Mouse (Mus musculus) heart, postnatal 0 days (tissue): ENCODE data around the gene Pgbd5. TPM values are rescaled to one million over a fixed set of nuclear protein-coding genes. Genes with fewer than 3 reads are reported as not detected.

ENCODE experiments used
- ATAC-seq: fragments of 200-750 bp; cut with Nextera tagmentation; 2 replicates; pipeline ENCODE4 v1.8.0; 2017; ENCODE audit warnings: low read depth, moderate number of reproducible peaks, moderate library complexity; ENCODE audit not compliant: insufficient read depth
- DNase-seq: peaks from one replicate; pipeline ENCODE4 v3.0.0-alpha.2; 2016; ENCODE audit warnings: low spot score
- H3K27ac ChIP-seq: fragments of 300-500 bp; sonication (generic); 2 replicates; pipeline ENCODE4 v1.5.1; 2014; ENCODE audit warnings: low read depth, mild to moderate bottlenecking
- H3K27me3 ChIP-seq: fragments of 300-500 bp; sonication (generic); 2 replicates; pipeline ENCODE4 v1.6.1; 2014; ENCODE audit warnings: low read length, mixed read lengths; ENCODE audit not compliant: control insufficient read depth, insufficient read depth
- H3K36me3 ChIP-seq: fragments of 300-500 bp; sonication (generic); replicated peaks from 2 replicates; pipeline ENCODE4 v1.6.1; 2014; ENCODE audit warnings: low read length, mixed read lengths; ENCODE audit not compliant: control insufficient read depth, insufficient read depth
- H3K4me1 ChIP-seq: fragments of 300-500 bp; sonication (generic); 2 replicates; pipeline ENCODE4 v1.6.1; 2014; ENCODE audit warnings: antibody characterized with exemption; ENCODE audit not compliant: control insufficient read depth, insufficient read depth
- H3K4me2 ChIP-seq: fragments of 300-500 bp; sonication (generic); 2 replicates; pipeline ENCODE4 v1.6.1; 2014; ENCODE audit warnings: low read depth, mild to moderate bottlenecking, low read length, moderate library complexity
- H3K4me3 ChIP-seq: fragments of 300-500 bp; sonication (generic); 2 replicates; pipeline ENCODE4 v1.5.1; 2014; ENCODE audit warnings: low read depth, low read length
- H3K9ac ChIP-seq: fragments of 300-500 bp; sonication (generic); replicated peaks from 2 replicates; pipeline ENCODE4 v1.6.1; 2014; ENCODE audit warnings: low read depth, low read length, mixed read lengths
- H3K9me3 ChIP-seq: fragments of 300-500 bp; sonication (generic); replicated peaks from 2 replicates; pipeline ENCODE4 v1.6.1; 2016; ENCODE audit warnings: low read length; ENCODE audit not compliant: control insufficient read depth
- CTCF ChIP-seq: IDR thresholded peaks from 2 replicates; pipeline ENCODE4 v1.5.1; 2016; ENCODE audit warnings: antibody characterized with exemption, control low read depth, low read depth
- EP300 ChIP-seq: IDR thresholded peaks from 2 replicates; pipeline ENCODE4 v1.6.1; 2016; ENCODE audit warnings: antibody characterized with exemption, low read depth
- WGBS: fragments of 180-500 bp; shearing (Covaris S2); extraction: QIAGEN DNeasy Blood & Tissue Kit; methylation state at CpG from one replicate; pipeline ENCODE4 v1.1.7; 2014; 5-methylcytosine and 5-hydroxymethylcytosine counted together
- polyA plus RNA-seq: library from polyadenylated mRNA; unstranded; fragments of >200 nt; fragmentation: Nextera tagmentation; extraction: Ambion mirVana; gene quantifications from 2 replicates; pipeline ENCODE4 v1.2.1, GENCODE M21; 2015
- total RNA-seq: library from RNA; depleted of rRNA; stranded (reverse); fragments of >200 nt; gene quantifications from 2 replicates; pipeline ENCODE4 v1.2.3, GENCODE M21; 2014; ENCODE audit warnings: low replicate concordance

The Pgbd5 gene
- total and polyA plus RNA-seq, 2 experiments from 2014 or later, result 0.97 to 1.7 TPM

GRCm38 (mm10) chr8:124389495-124389894 lies 50.0 kb downstream of the Pgbd5 start:
- TF ChIP-seq EP300, result no peak
- no peak for TF ChIP-seq CTCF
- Histone ChIP-seq H3K36me3 (no peaks in the 10 kb centered on the region), H3K4me1 (no peaks in the 10 kb centered on the region), H3K9ac (no peak overlapping the region), H3K27me3 (no peaks in the 10 kb centered on the region), H3K4me3 (no peak overlapping the region), H3K9me3 (no peaks in the 10 kb centered on the region; the same call in 1 of the 2 replicates), H3K4me2 (no peak overlapping the region), H3K27ac (no peak overlapping the region)
- ATAC-seq, result no peak
- no peak for DNase-seq
- WGBS, result 72% methylated on average over 11 of the region's 11 CpGs

GRCm38 (mm10) chr8:124386225-124386899 lies 53.1 kb downstream of the Pgbd5 start:
- WGBS, result 78% methylated on average over 23 of the region's 23 CpGs
- DNase-seq, result no peak
- TF ChIP-seq EP300 (no peak), CTCF (no peak)
- no peaks in the 10 kb centered on the region for H3K27me3 ChIP-seq
- ATAC-seq, result no peak
- H3K4me3 ChIP-seq, result no peak overlapping the region
- no peaks in the 10 kb centered on the region for H3K9me3 ChIP-seq
- no peak overlapping the region for H3K4me2 ChIP-seq
- no peaks in the 10 kb centered on the region for H3K36me3 ChIP-seq
- no peak overlapping the region for H3K27ac ChIP-seq
- no peaks in the 10 kb centered on the region for H3K4me1 ChIP-seq
- no peak overlapping the region for H3K9ac ChIP-seq

- TF ChIP-seq CTCF (no peak), EP300 (no peak)
- no peak overlapping the region for H3K4me3 ChIP-seq
- 91% methylated on average over 19 of the region's 19 CpGs for WGBS
These were observed 55.1 kb downstream of the Pgbd5 start for GRCm38 (mm10) chr8:124384336-124384735.

DNA sequence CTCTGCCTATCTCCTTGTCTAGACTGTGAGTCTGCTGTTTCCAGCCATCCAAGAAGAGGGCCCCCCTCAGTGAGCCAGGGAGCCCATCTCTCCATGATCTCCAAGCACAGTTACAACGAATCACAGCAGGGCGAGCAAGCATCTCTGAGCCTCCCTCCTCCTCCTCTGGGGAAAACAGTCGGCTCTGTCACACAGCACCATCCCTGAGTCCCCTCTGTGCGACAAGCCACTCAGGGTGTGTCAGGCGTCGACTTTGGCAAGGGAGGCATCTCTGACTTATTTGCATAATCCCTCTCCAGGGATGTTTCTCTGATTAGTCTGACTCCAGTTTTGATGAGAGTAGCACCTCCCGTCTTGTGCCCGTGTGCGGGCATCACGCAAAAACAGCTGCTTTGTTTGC lies 57.2 kb downstream of the Pgbd5 start:
- Histone ChIP-seq H3K9me3 (no peaks in the 10 kb centered on the region), H3K27ac (no peak overlapping the region), H3K36me3 (no peaks in the 10 kb centered on the region), H3K9ac (no peak overlapping the region), H3K4me1 (no peaks in the 10 kb centered on the region), H3K4me2 (no peak overlapping the region), H3K4me3 (no peak overlapping the region), H3K27me3 (no peaks in the 10 kb centered on the region)
- no peak for TF ChIP-seq CTCF
- no peak for TF ChIP-seq EP300
- WGBS, result 58% methylated on average over 10 of the region's 10 CpGs
- ATAC-seq, result no peak
- DNase-seq, result no peak

More at GRCm38 (mm10) chr8:124384336-124384735, 55.1 kb downstream of the Pgbd5 start:
- Histone ChIP-seq H3K4me1 (no peaks in the 10 kb centered on the region), H3K9me3 (no peaks in the 10 kb centered on the region), H3K36me3 (no peaks in the 10 kb centered on the region), H3K27me3 (no peaks in the 10 kb centered on the region), H3K9ac (no peak overlapping the region), H3K27ac (no peak overlapping the region), H3K4me2 (no peak overlapping the region)
- ATAC-seq, result no peak
- DNase-seq, result no peak

DNA sequence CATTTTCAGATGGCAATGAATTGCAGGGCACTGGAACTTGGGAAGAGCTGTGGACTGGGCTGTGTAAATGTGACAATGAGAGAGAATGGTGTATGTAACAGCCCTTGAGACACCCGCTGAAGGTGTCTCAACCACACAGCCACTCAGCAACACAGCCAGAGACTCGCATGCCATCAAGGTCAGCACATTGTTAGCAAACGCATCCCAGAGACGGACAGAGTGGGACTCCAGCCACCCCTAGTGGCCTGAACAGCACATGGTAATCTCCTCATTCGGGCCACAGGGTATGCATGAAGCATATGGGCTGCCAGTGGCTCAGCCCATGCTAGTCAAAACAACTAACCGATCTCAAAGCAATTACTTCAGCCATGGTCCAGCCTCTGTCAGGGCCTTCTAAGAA lies 60.2 kb downstream of the Pgbd5 start:
- WGBS, result 55% methylated on average over 6 of the region's 6 CpGs
- DNase-seq, result no peak

DNA sequence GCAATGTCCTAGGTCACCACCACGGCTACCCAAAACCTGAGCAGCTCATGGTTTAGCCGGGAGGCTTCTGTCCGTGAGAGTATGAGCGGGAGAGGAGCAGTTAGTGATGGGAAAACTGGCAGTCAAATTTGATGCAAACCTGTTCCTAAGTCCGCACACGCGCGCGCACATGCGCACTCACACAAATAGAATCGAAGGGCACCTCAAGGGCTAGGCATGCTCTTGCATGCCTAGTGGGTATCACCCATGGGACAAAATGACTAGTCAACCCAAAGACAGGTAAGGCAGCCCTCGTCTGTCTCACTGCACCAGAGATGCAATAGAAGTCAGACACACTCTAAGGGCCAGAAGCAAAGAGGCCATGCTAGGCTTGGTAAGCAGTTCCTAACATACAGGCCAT lies 63.1 kb downstream of the Pgbd5 start:
- Histone ChIP-seq H3K4me1 (peaks cover 14% of the 10 kb centered on the region; the same call in 1 of the 2 replicates), H3K4me3 (no peak overlapping the region), H3K9ac (no peak overlapping the region), H3K36me3 (no peaks in the 10 kb centered on the region), H3K9me3 (no peaks in the 10 kb centered on the region), H3K27me3 (no peaks in the 10 kb centered on the region), H3K4me2 (no peak overlapping the region), H3K27ac (no peak overlapping the region)
- 95% methylated on average over 12 of the region's 12 CpGs for WGBS
- TF ChIP-seq EP300, result no peak
- TF ChIP-seq CTCF, result no peak
- ATAC-seq, result no peak
- no peak for DNase-seq

More for the DNA sequence above, 60.2 kb downstream of the Pgbd5 start:
- H3K4me1 ChIP-seq, result peaks cover 11% of the 10 kb centered on the region; the same call in 1 of the 2 replicates
- no peak for ATAC-seq
- no peaks in the 10 kb centered on the region for H3K9me3 ChIP-seq
- H3K4me2 ChIP-seq, result no peak overlapping the region
- TF ChIP-seq EP300 (no peak), CTCF (peak; percentile 33)
- no peaks in the 10 kb centered on the region for H3K27me3 ChIP-seq
- H3K36me3 ChIP-seq, result no peaks in the 10 kb centered on the region
- H3K4me3 ChIP-seq, result no peak overlapping the region
- no peak overlapping the region for H3K27ac ChIP-seq
- no peak overlapping the region for H3K9ac ChIP-seq
